Comparison of ENCODE assay signal across 7 mouse cellular contexts in the genomic region with DNA sequence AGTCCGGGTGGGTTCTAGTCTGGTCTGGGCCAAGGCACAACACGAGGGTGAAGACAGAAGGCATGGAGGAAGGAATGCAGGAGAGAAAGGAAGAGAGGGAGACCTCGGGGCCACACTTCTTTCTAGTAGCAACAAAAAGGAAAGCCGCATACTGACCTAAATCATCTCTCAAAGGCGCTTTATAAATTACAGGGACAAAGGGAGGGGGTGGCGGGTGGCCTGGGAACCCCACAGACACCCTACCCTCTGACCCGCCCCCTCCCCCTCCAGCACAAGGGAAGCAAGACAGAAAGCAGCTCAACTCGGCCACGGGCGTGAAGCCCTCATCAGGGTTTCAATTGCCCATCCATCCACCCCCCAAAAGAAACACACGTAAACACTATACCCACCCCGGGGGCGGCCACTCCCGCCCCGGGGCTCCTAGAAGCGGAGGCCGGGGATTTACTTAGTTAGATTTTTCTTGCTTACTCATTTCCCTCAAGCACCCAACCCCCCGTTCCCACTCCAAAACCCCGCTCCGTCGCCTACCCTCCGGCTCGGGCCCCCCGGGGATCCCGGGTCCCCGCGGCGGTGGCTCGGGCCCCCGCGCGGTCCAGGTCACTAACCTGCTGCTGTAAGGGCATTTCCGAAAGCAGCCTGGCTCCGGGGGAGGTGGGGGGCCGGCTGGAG. TPM values are rescaled to one million over a fixed set of nuclear protein-coding genes. Genes with fewer than 3 reads are reported as not detected.
A peak's percentile ranks its signal among the peaks of the same experiment; 100 is the strongest.
DNase-seq lines count a peak whose midpoint lies in the region; ATAC-seq and TF ChIP-seq lines count a peak whose summit lies in the region.

No protein-coding gene starts in this region.

- DNase-seq in 416B (ENCODE audit: low read depth): peak; percentile 59
- peak; percentile 13 to 28 for DNase-seq in CD8-positive naive resting alpha-beta T cell, adult 2 months (ENCODE audit: low read depth in 2 of 2, low spot score in 2 of 2)
- peak; percentile 13 to 19 for DNase-seq in cerebellum, adult 2 months
- no peak for DNase-seq in heart, embryonic 10.5 days (ENCODE audit: low spot score)
- peak; percentile 59 for DNase-seq in kidney, postnatal 0 days (ENCODE audit: low spot score)
- DNase-seq in right cerebral cortex, postnatal 10 days (ENCODE audit: low spot score in 2 of 2): peak; percentile 49 to 52

- TF ChIP-seq CTCF in cerebellum, adult 2 months (IDR thresholded peaks at IDR 0.05; ENCODE audit: borderline replicate concordance, insufficient read depth, low read depth, low read length): no peak
- no peak for TF ChIP-seq CTCF in kidney, postnatal 0 days (IDR thresholded peaks at IDR 0.05; ENCODE audit: low read depth)

- no peaks in the 10 kb centered on the region for H3K4me1 ChIP-seq in cerebellum, adult 2 months (ENCODE audit: control insufficient read depth, insufficient read depth, low read length)
- H3K4me1 ChIP-seq in heart, embryonic 10.5 days: peaks cover 41% of the 10 kb centered on the region
- peaks cover 4% of the 10 kb centered on the region for H3K4me1 ChIP-seq in kidney, postnatal 0 days (replicated peaks; ENCODE audit: insufficient read depth, low read length)
- peaks cover 31% of the 10 kb centered on the region for H3K4me1 ChIP-seq in lung, embryonic 15.5 days

- no peak for ATAC-seq in kidney, postnatal 0 days (replicated peaks; ENCODE audit: low FRiP score, low read depth)
- ATAC-seq in lung, embryonic 15.5 days (ENCODE audit: borderline replicate concordance, extremely low read depth, low FRiP score, low TSS enrichment): no peak

- H3K4me2 ChIP-seq in kidney, postnatal 0 days (ENCODE audit: low read length): peak overlapping the region; percentile 100
- peak overlapping the region; percentile 86 for H3K4me2 ChIP-seq in lung, embryonic 15.5 days

- peak overlapping the region; percentile 97 for H3K9ac ChIP-seq in kidney, postnatal 0 days (ENCODE audit: low read depth, low read length)
- peak overlapping the region; percentile 100 for H3K9ac ChIP-seq in lung, embryonic 15.5 days

- H3K27ac ChIP-seq in cerebellum, adult 2 months (ENCODE audit: insufficient read depth, low read length): no peak overlapping the region; the same call in 1 of the 2 replicates
- peak overlapping the region; percentile 100 for H3K27ac ChIP-seq in heart, embryonic 10.5 days
- H3K27ac ChIP-seq in kidney, postnatal 0 days: peak overlapping the region; percentile 98
- peak overlapping the region; percentile 98 for H3K27ac ChIP-seq in lung, embryonic 15.5 days

- peaks cover 14% of the 10 kb centered on the region for H3K36me3 ChIP-seq in heart, embryonic 10.5 days
- 0 out of 2 replicates have a peak, but pooled peaks cover 3% of the 10 kb centered on the region for H3K36me3 ChIP-seq in kidney, postnatal 0 days (ENCODE audit: insufficient read depth, low read length)
- H3K36me3 ChIP-seq in lung, embryonic 15.5 days: peaks cover 5% of the 10 kb centered on the region; the same call in 1 of the 2 replicates

- no peaks in the 10 kb centered on the region for H3K27me3 ChIP-seq in cerebellum, adult 2 months (ENCODE audit: control insufficient read depth, insufficient read depth, low read length)
- H3K27me3 ChIP-seq in heart, embryonic 10.5 days (ENCODE audit: insufficient read depth, poor library complexity, severe bottlenecking): no peaks in the 10 kb centered on the region
- H3K27me3 ChIP-seq in kidney, postnatal 0 days (ENCODE audit: insufficient read depth, low read length): no peaks in the 10 kb centered on the region
- H3K27me3 ChIP-seq in lung, embryonic 15.5 days: no peaks in the 10 kb centered on the region

- H3K4me3 ChIP-seq in cerebellum, adult 2 months (replicated peaks; ENCODE audit: insufficient read depth, low read depth, low read length): peak overlapping the region; percentile 61
- H3K4me3 ChIP-seq in heart, embryonic 10.5 days: peak overlapping the region; percentile 99
- H3K4me3 ChIP-seq in kidney, postnatal 0 days (replicated peaks; ENCODE audit: low read depth, low read length): peak overlapping the region; percentile 94
- H3K4me3 ChIP-seq in lung, embryonic 15.5 days: peak overlapping the region; percentile 96

- no peaks in the 10 kb centered on the region for H3K9me3 ChIP-seq in heart, embryonic 10.5 days
- no peaks in the 10 kb centered on the region for H3K9me3 ChIP-seq in kidney, postnatal 0 days (replicated peaks; ENCODE audit: low read length)
- H3K9me3 ChIP-seq in lung, embryonic 15.5 days: no peaks in the 10 kb centered on the region

- no peak for TF ChIP-seq POLR2A in cerebellum, adult 2 months (IDR thresholded peaks at IDR 0.05; ENCODE audit: borderline replicate concordance, insufficient read depth, low read length)

- 2% methylated on average over 34 of the region's 35 CpGs for WGBS in cerebellum, adult 2 months
- 2% methylated on average over 34 of the region's 35 CpGs for WGBS in heart, embryonic 10.5 days
- under 1% methylated on average over 35 of the region's 35 CpGs for WGBS in kidney, postnatal 0 days
- WGBS in lung, embryonic 15.5 days: under 1% methylated on average over 35 of the region's 35 CpGs

RNA-seq across cellular contexts. Expression of a gene that starts 2.2 kb away (rescaled TPM):
- polyA plus RNA-seq in cerebellum, adult 2 months (2012; rRNA removed): 10.0 and 10.9 TPM in 2 replicates
- polyA plus RNA-seq in heart, embryonic 10.5 days (2016; fragmentation: Nextera tagmentation; extraction: Ambion mirVana): 13.2 and 15.6 TPM in 2 replicates
- 8.2 and 9.2 TPM in 2 replicates for polyA plus RNA-seq in kidney, postnatal 0 days (2015; fragmentation: Nextera tagmentation; extraction: Ambion mirVana)
- 14.1 and 14.7 TPM in 2 replicates for polyA plus RNA-seq in lung, embryonic 15.5 days (2015; fragmentation: Nextera tagmentation; extraction: Ambion mirVana)
